In genomic region chr3:128429706-128430105, GRCm38 (mm10) we compare ENCODE assay signal across 18 mouse cellular contexts.
"Had no signal": no experiment of that assay in that cellular context is flagged by ENCODE, and none has a peak within 500 bp of the region (broad histone marks: within the 10 kb centered on the region; RNA-seq: fewer than 3 reads in every experiment).

No protein-coding gene starts in this region.

- H3K27me3 ChIP-seq: midbrain, embryonic 13.5 days; midbrain, embryonic 15.5 days; neural tube, embryonic 13.5 days; neural tube, embryonic 15.5 days had no signal

- H3K9me3 ChIP-seq: midbrain, embryonic 10.5 days; midbrain, embryonic 13.5 days; midbrain, embryonic 15.5 days; neural tube, embryonic 13.5 days; neural tube, embryonic 15.5 days had no signal

- H3K9ac ChIP-seq: lung, embryonic 14.5 days; midbrain, embryonic 13.5 days; midbrain, embryonic 15.5 days; neural tube, embryonic 13.5 days; neural tube, embryonic 15.5 days had no signal

- ATAC-seq: midbrain, embryonic 13.5 days; midbrain, embryonic 15.5 days had no signal

- H3K4me1 ChIP-seq: midbrain, embryonic 15.5 days; neural tube, embryonic 13.5 days; neural tube, embryonic 15.5 days had no signal

- H3K27ac ChIP-seq: midbrain, embryonic 10.5 days; midbrain, embryonic 13.5 days; midbrain, embryonic 15.5 days; neural tube, embryonic 13.5 days; neural tube, embryonic 15.5 days had no signal

- H3K36me3 ChIP-seq: midbrain, embryonic 10.5 days; midbrain, embryonic 13.5 days; midbrain, embryonic 15.5 days; neural tube, embryonic 13.5 days; neural tube, embryonic 15.5 days had no signal

- H3K4me2 ChIP-seq: lung, embryonic 14.5 days; midbrain, embryonic 13.5 days; midbrain, embryonic 15.5 days; neural tube, embryonic 13.5 days; neural tube, embryonic 15.5 days had no signal

- DNase-seq: lung, adult 18-20 months; lung, embryonic 14.5 days; lung, postnatal 10 days; lung, postnatal 4 days; retina, postnatal 1 day; right cerebral cortex, adult 18-20 months; right cerebral cortex, postnatal 25 days; right cerebral cortex, postnatal 4 days; spleen, adult 18-20 months; thymus, adult 18-20 months; thymus, postnatal 14 days; thymus, postnatal 36 days had no signal

- H3K4me3 ChIP-seq: midbrain, embryonic 10.5 days; midbrain, embryonic 13.5 days; midbrain, embryonic 15.5 days; myocyte; neural tube, embryonic 13.5 days; neural tube, embryonic 15.5 days had no signal
